Mouse (Mus musculus): ENCODE measurements around the gene Rfx4.

Rfx4 gene

GRCm38 (mm10) chr10:84758483-84759431 is 2.9 kb downstream of the Rfx4 start:
- no peak for DNase-seq

GRCm38 (mm10) chr10:84759511-84760117 is 3.8 kb downstream of the Rfx4 start:
- no peak for DNase-seq

- peak; percentile 25 to 32 for DNase-seq
Observed at GRCm38 (mm10) chr10:84760118-84761111, 4.6 kb downstream of the Rfx4 start.

- no peak for DNase-seq
Observed at GRCm38 (mm10) chr10:84768766-84769165, 12.9 kb downstream of the Rfx4 start.

GRCm38 (mm10) chr10:84772380-84773130 is 16.7 kb downstream of the Rfx4 start:
- DNase-seq: peak; percentile 24 to 28

GRCm38 (mm10) chr10:84773889-84774288 is 18.0 kb downstream of the Rfx4 start:
- no peak for DNase-seq

- DNase-seq: peak; percentile 19 to 43
Observed at GRCm38 (mm10) chr10:84774573-84774972, 18.7 kb downstream of the Rfx4 start.

GRCm38 (mm10) chr10:84777109-84777508 is 21.2 kb downstream of the Rfx4 start:
- DNase-seq: no peak

GRCm38 (mm10) chr10:84777974-84778373 is 22.1 kb downstream of the Rfx4 start:
- DNase-seq: no peak

- DNase-seq: no peak
Observed at GRCm38 (mm10) chr10:84780828-84781227, 25.0 kb downstream of the Rfx4 start.

GRCm38 (mm10) chr10:84785339-84785738 is 29.5 kb downstream of the Rfx4 start:
- no peak for DNase-seq

GRCm38 (mm10) chr10:84790323-84790722 is 34.5 kb downstream of the Rfx4 start:
- DNase-seq: no peak

- DNase-seq: peak in 1 of 2 experiments; percentile 28
Observed at GRCm38 (mm10) chr10:84791181-84791580, 35.3 kb downstream of the Rfx4 start.

GRCm38 (mm10) chr10:84801521-84801920 is 45.7 kb downstream of the Rfx4 start:
- DNase-seq: no peak

- DNase-seq: peak in 1 of 2 experiments; percentile 13
Observed at GRCm38 (mm10) chr10:84803216-84803844, 47.5 kb downstream of the Rfx4 start.

GRCm38 (mm10) chr10:84805576-84805975 is 49.7 kb downstream of the Rfx4 start:
- DNase-seq: no peak

- no peak for DNase-seq
Observed at GRCm38 (mm10) chr10:84807206-84807605, 51.3 kb downstream of the Rfx4 start.

- DNase-seq: no peak
Observed at GRCm38 (mm10) chr10:84810030-84810849, 54.4 kb downstream of the Rfx4 start.

- no peak for DNase-seq
Observed at GRCm38 (mm10) chr10:84811171-84811912, 55.5 kb downstream of the Rfx4 start.

- peak; percentile 48 to 54 for DNase-seq
Observed at GRCm38 (mm10) chr10:84811913-84812295, 56.0 kb downstream of the Rfx4 start.

All from cerebellum, postnatal 14 days (tissue).